Mouse (Mus musculus) layer of hippocampus, adult 18-20 months (tissue): ENCODE results near the gene Cnnm1. TPM values are rescaled to one million over a fixed set of nuclear protein-coding genes. Genes with fewer than 3 reads are reported as not detected.

Source experiments
- DNase-seq, 2 experiments: peaks; one replicate each; pipeline ENCODE4 v3.0.0; 2022; ENCODE audit warnings: low spot score in 2 of 2
- long read RNA-seq: library from polyadenylated mRNA; stranded (forward); transcript quantifications from one replicate; pipeline ENCODE4 v2.0.0, GENCODE M21; 2021
- total RNA-seq, 2 experiments: library from RNA; stranded (reverse); gene quantifications; 2 replicates each; pipeline ENCODE4 v1.2.3; 2021

Cnnm1 gene
- 100 to 1,000 TPM; 116 TPM for total RNA-seq
- long read RNA-seq, full-length matches to known transcripts: 110 of 153 reads
- long read RNA-seq, partial matches to known transcripts: 15 of 153 reads
- long read RNA-seq, other reads (novel, unspliced or antisense): 28 of 153 reads

- peak; percentile 71 to 85 for DNase-seq
These were observed at the start of gene Cnnm1 for GRCm38 (mm10) chr19:43440112-43440737. Gene Cnnm1, plus strand, starts transcription at chr19:43440436.

- DNase-seq: peak; percentile 28 to 74
These were observed 43.9 kb upstream of the Cnnm1 start for GRCm38 (mm10) chr19:43396327-43396726.

GRCm38 (mm10) chr19:43407181-43407580 lies 33.1 kb upstream of the Cnnm1 start:
- DNase-seq: no peak

GRCm38 (mm10) chr19:43415565-43415964 lies 24.7 kb upstream of the Cnnm1 start:
- no peak for DNase-seq

- DNase-seq: no peak
These were observed 19.7 kb upstream of the Cnnm1 start for GRCm38 (mm10) chr19:43420506-43420905.

- no peak for DNase-seq
These were observed 16.2 kb upstream of the Cnnm1 start for GRCm38 (mm10) chr19:43424082-43424481.

GRCm38 (mm10) chr19:43427446-43428224 lies 12.6 kb upstream of the Cnnm1 start:
- DNase-seq: no peak

- DNase-seq: no peak
These were observed 990 bp upstream of the Cnnm1 start for GRCm38 (mm10) chr19:43439246-43439645.

GRCm38 (mm10) chr19:43440768-43441660 lies 778 bp downstream of the Cnnm1 start:
- peak in 1 of 2 experiments; percentile 62 for DNase-seq

- DNase-seq: no peak
These were observed 1.4 kb downstream of the Cnnm1 start for GRCm38 (mm10) chr19:43441661-43441990.

GRCm38 (mm10) chr19:43442269-43442668 lies 2.0 kb downstream of the Cnnm1 start:
- no peak for DNase-seq

GRCm38 (mm10) chr19:43442906-43443305 lies 2.7 kb downstream of the Cnnm1 start:
- DNase-seq: no peak

GRCm38 (mm10) chr19:43444636-43445205 lies 4.5 kb downstream of the Cnnm1 start:
- no peak for DNase-seq

GRCm38 (mm10) chr19:43451563-43451962 lies 11.3 kb downstream of the Cnnm1 start:
- peak in 1 of 2 experiments; percentile 34 for DNase-seq

- peak; percentile 64 to 85 for DNase-seq
These were observed 11.9 kb downstream of the Cnnm1 start for GRCm38 (mm10) chr19:43452176-43452575.

- no peak for DNase-seq
These were observed 12.8 kb downstream of the Cnnm1 start for GRCm38 (mm10) chr19:43453025-43453424.

- DNase-seq: no peak
These were observed 19.7 kb downstream of the Cnnm1 start for GRCm38 (mm10) chr19:43459948-43460347.

GRCm38 (mm10) chr19:43460481-43460880 lies 20.2 kb downstream of the Cnnm1 start:
- no peak for DNase-seq

GRCm38 (mm10) chr19:43462141-43462540 lies 21.9 kb downstream of the Cnnm1 start:
- no peak for DNase-seq

GRCm38 (mm10) chr19:43463546-43464293 lies 23.5 kb downstream of the Cnnm1 start:
- DNase-seq: no peak
